Mouse (Mus musculus) neural tube, embryonic 10.5 days (tissue): Measurements from ENCODE around the gene Mief2.

ENCODE experiments used
- DNase-seq: peaks from one replicate; pipeline ENCODE4 v3.0.0-alpha.2; 2017; ENCODE audit warnings: low spot score; ENCODE audit errors: extremely low spot score

Gene Mief2

DNA sequence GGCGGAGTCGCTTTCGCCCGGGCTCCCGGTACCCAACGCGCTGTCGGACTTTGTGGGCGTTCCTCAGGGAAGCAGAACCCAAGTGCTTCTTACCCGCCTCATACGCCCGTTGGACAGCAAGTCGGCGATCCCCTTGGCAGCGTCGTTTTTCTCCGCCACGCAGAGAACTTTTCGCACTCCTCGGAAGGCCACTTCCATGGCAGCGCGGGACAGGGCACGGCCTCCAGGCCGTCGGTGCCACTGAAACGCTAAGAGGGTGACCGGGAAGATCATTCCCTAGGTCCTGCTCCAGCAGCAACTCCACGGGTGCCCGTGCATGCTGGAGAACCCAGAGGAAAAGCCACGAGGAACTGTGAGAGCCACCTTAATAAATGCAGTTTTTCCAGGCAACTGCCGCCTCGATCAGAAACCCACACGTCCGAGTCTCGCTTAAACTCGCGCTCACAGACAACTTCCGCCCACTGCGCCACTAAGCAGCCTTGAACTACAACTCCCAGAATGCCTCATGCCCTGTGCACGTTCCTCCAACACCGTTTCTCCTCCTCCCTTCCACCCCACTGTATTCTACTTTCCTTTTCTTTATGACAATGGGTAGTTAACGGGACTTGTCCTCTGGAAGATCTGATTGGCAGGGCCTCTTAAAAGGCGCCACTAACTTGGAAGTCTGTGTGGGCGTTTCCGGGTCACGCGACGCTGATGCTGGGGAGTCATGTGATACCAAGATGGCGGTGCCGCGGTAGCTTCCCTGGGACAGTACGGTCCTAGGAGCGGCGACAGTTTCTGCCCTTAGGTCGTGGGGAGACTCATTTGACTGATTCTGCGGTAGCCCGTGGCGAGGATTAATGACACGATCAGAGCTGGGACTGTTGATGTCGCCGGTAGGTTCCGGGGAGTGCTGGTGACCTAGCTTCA lies 48.9 kb downstream of the Mief2 start, which contains the start of the genes Top3a and Smcr8:
Gene Top3a, minus strand, starts transcription at position 537 of the 912 bp plus-strand sequence.
Gene Smcr8, plus strand, starts transcription at position 696 of the 912 bp plus-strand sequence.
- DNase-seq: peak; percentile 86

DNA sequence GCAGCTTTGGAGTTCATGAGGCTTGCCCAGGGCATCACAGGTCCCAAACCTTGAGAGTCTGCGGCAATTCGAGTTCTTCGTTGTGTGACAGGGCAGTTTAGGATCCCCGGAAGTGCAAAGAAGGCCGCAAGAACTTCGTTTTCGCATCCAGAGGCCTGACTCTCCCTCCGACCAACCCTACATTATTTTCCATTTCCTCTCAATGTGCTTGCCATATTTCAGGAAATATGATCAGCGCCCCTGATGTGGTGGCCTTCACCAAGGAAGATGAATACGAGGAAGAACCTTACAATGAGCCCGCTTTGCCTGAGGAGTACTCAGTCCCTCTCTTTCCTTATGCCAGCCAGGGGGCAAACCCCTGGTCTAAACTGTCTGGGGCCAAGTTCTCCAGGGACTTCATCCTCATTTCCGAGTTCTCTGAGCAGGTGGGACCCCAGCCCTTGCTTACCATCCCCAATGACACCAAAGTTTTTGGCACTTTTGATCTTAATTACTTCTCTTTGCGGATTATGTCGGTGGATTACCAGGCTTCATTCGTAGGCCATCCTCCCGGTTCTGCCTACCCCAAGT lies 49.7 kb downstream of the Mief2 start:
- no peak for DNase-seq

DNA sequence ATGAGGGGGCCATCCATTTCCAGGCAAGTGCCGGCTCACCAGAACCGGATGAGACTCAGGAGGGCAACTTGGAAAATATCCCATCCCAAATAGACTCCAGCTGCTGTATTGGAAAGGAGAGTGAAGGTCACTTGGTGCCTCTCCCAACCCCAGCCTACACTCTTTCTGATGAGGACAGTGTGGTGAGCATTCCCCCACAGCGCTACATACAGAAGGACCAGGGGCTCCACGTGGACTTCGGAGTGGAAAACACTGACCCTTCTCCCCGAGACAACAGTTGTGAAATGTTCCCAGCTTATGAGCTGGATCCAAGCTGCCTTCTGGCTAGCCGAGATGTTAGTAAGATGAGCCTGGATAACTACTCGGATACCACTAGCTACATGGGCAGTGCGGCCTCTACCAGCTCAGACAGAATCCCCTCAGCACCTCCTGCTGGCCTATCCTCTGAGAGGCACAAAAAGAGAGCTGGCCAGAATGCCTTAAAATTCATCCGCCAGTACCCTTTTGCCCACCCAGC lies 51.5 kb downstream of the Mief2 start:
- DNase-seq: no peak
